Mouse (Mus musculus): ENCODE measurements at regions not wholly inside any gene's neighbourhood (a gene's known extent, or its start where the extent isn't known, plus 50 kb on each side); places are given as distances from the start of the nearest gene placed in this dataset.

DNA sequence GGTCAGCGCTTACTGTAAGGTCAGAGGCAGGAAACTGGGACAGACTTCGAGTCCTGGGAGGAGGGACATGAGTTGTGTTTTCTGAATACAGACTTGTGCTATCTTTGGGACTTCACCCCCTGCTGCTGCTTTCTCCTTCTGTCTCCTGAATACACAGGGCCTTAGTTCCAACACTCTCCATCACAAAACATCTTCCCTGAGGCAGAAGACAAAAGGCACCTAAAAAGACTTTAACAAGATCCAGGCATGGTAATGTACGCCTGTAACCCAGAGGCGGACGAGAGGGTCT lies 115.5 kb downstream of the Tomm20 start:
- TF ChIP-seq GATA4 (IDR thresholded peaks at IDR 0.05; ENCODE audit: insufficient replicate concordance, low read length) = no peak

DNA sequence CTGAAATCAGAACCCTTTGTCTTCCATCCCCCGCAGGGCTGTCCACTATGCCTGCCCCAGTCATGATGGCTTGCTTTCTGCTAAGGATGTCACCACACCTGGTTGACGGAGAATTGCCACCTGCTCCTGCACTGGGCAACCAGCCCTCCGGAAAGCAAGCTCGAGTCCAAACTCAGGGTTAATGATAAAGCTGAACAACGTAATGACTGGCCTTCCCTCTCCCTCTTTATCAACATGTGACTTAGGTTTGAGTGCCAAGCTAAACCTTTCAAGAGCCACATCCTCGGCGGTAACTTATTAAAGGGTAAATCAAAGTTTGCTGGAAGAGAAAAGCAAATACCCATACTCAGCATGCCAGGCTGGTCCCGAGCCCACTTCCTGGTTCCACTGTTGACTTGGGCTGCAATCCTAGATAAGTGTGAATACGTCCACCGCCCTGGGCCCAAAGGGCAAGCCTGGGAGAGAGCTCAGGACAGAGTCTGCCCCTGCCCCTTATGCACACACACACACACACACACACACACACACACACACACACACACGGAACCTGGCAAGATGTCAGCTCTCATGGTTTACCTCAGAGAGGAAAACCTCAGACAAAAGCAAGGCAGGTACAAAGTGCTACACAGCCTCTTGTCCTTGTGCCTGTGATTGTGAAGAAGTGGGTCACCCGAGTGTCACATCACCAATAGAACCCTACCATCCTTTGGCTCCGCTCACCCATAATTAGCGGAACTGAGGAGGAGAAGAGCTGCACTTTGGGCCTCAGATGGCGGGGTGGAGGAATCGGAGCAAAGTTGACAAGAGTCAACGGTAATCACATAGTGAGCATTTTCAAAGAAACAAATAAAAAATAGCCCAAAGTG lies 116.0 kb downstream of the Tomm20 start:
- TF ChIP-seq GATA4 (IDR thresholded peaks at IDR 0.05; ENCODE audit: insufficient replicate concordance, low read length) = peak; percentile 52; the same call in 1 of the 2 replicates

DNA sequence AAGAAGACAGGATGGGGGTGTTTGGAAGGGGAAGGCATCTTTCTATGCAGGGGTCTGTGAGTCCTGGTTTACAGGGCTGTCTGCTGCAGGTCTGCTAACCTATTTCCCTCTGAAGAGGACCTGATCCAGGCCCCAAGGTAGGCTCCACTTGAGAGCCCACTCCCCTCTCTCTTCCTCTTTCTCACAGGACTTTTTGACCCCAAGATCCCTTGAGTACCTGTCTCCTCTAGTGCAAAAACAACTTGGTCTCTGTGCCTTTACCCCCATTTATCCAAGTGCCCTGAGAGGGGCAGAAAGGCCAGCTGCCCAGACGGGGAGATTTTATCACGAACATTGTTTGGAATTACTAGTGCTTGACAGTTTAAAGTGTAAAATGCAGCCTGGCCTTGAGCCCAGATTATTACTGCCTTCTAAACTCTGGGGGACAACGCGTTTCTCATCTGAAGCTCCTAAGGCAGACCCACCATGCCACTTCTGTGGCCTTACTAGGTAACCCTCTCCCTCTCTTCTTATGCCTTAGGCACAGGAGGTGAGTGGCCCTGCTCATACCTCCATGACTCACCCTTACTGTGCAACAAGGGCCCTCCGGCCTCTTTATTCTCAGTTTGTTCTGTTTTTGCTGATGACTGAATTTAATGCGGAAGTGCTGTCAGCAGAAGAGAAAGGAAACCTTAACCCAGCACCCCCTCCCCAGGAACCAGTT lies 117.8 kb downstream of the Tomm20 start:
- TF ChIP-seq GATA4 (IDR thresholded peaks at IDR 0.05; ENCODE audit: insufficient replicate concordance, low read length) = no peak

DNA sequence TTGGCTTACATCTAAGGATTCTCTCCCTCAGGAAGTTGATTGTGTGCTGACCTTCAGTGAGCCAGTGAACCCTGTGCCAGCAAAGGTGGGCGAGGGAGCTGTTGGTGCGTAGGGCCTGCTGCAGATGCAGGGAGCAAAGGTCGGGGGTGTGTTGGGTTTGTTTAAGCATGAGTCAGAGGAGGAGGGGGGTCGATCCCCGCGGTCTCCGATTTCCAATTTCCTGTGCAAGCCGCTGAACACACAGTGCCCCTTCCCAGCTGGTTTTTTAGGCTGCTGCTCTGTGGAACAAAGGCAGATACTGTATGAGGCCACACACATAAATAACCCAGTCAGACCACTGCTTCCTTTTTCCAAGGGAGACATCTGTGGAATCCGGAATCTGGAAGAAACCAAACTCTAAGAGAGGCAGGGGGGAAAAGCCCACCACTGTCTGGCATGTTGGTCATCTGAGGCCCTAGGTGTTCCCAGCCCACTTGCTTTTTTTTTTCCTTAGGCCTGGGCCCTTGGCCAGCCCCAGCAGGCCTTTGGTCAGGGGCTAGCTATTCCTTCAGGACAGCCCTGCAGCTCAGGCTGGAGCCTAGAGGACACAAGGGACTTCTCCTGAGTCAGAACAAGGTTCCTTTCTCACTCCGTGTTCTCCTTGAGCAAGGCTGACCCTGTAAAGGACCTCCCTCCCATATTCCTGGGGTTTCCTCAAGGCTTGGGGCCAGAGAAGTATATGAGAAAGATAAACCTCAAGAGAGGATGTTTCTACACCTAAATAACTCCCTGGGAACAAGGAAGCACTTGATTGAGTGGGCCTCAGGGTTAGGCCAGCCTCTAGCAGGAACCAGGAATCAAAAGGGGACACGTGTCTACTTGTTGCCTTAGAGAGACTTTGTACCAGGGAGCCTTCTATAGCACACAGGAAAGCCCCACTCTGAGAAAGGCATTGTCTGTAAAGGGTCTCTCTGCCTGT lies 119.0 kb downstream of the Tomm20 start:
- TF ChIP-seq GATA4 (IDR thresholded peaks at IDR 0.05; ENCODE audit: insufficient replicate concordance, low read length) = no peak; the same call in 1 of the 2 replicates

DNA sequence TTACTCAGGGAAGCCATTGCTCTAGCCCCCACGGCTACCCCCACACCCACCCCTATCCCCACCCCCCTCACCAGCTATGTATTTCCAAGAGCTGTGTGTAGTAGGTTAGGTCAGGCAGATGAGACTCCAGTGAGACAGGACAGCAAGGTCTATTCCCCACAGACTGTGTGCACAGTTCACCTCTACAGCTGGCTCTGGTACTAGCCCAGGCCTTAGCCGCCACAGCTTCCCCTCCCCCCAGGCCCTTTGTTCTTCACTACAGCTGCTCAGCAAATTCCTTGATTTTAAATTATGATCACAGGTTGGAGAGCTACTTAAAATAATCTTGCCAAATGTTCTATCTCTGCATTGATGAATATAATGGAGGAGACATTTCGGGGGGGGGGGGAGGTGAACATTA lies 119.8 kb downstream of the Tomm20 start:
- no peak for TF ChIP-seq GATA4 (IDR thresholded peaks at IDR 0.05; ENCODE audit: insufficient replicate concordance, low read length)

DNA sequence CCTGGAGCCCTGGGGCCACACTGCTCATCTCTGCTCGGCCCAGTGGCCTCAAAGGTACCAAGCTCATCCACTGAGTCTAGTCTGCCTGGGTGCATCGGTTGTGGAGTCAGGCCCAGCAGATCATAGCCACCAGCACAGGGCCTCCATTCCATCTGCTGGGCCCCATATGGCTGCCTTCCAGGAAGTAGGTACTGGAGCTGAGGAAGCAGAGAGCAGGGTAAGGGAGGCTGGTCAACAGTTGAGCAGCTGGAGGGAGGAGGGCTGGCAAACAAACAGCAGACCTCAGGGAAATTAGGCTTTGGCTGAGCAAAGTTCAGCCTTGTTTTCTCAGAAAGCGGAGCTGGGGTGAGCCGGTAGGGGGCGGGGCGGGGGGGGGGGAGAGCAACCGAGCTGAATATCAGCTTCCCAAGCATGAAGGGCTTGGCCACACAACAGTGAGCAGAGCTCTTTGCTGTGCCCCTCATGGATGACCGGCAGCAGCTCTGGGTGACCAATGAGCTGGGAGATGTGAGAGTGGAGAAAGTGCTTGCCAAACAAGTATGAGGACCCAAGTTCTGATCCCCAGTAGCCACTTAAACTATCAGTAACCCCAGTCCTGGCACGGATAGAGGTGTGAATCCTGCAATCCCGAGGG lies 121.0 kb downstream of the Tomm20 start:
- TF ChIP-seq GATA4 (IDR thresholded peaks at IDR 0.05; ENCODE audit: insufficient replicate concordance, low read length) = no peak

DNA sequence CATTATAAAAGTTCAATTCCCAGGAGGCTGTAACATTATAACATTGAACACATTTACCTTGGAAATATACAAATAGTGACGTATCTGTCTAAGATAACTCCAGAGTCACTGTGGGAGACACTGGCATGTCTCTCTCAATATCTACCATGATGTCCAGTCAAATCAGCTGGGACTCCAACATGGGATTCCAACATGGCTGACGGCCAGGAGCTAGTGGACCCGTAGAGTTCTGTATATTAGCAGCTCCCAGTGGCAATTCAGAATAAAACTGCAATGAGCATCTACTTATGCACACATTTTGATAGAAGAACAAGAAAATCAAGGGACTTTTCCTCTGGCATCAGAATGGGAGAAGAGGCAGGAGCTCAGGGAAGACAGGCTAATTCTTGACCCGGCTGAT lies 123.4 kb downstream of the Tomm20 start:
- TF ChIP-seq GATA4 (IDR thresholded peaks at IDR 0.05; ENCODE audit: insufficient replicate concordance, low read length) = no peak

DNA sequence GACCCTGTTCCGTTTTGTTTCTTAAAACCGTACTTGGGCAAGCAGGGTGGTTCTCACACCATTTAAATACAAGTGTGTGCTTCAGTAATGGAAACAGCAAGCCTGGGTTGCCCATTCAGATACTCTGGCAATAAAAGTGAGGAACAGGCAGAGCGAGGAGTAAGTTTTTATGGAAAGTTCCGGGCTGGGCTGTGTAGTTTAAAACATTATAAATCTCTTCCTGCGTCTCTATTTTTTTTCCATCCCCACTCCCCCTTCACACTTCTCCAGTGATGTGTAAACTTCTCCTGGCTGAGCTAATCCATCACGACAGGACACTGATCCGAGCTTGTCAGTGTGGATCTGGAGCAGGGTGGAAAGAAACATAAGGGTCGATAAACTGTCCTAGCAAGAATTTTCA lies 124.4 kb downstream of the Tomm20 start:
- no peak for TF ChIP-seq GATA4 (IDR thresholded peaks at IDR 0.05; ENCODE audit: insufficient replicate concordance, low read length)

DNA sequence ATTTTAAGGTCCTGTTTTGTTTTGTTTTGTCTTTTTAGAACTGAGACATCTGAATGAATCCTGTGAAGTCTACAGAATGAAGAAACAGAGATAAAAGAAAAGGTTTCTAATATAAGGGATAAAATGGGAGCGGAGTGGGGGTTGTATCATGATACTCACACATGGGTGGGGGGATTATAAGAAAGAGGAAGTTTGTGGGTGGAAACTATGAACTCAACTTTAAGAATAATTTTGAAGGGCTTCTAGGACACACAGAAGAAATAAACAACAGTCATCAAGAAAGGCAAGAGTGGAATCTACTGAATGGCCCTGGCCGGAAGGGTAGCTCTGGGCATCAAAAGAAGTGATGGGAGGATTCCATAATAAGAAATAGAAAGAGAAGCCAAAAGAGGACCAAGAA lies 125.1 kb downstream of the Tomm20 start:
- no peak for TF ChIP-seq GATA4 (IDR thresholded peaks at IDR 0.05; ENCODE audit: insufficient replicate concordance, low read length)

DNA sequence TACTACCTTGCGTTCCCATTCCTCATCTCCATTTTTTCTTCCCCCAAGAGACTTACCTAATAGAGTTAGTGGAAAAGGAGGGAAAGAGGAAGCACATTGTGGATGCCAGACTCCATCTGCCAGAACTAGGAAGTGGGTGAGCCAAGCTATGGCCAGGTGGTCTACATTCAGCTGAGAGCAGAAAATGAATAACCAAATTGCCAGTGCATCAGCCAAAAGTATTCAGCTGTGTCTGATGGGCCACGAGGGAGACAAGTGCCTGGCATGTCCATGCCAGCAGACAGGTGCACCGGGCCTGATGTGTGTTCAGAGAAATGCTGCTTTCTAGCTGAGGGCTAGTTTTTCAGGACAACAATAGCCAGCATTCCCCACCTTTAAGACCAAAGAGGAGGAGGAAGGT lies 126.4 kb downstream of the Tomm20 start:
- TF ChIP-seq GATA4 (IDR thresholded peaks at IDR 0.05; ENCODE audit: insufficient replicate concordance, low read length) = no peak

DNA sequence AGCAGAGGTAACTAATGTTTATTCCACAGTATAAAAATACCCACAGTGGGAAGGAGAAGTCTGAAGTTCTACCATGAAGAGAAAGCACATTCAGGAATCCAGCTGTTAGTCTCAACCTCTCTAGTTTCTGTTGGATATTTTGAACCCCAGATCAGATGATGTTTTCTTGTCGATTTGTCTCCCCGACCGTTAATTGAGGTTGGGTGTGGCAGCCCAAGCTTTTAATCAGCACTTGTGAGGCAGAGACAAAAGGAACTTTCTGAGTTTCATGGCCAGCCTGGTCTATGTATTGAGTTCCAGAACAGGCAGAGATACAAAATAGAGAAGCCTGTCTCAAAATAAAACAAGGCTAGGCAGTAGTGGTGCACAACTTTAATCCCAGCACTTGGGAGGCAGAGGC lies 129.5 kb downstream of the Tomm20 start:
- TF ChIP-seq GATA4 (IDR thresholded peaks at IDR 0.05; ENCODE audit: insufficient replicate concordance, low read length) = no peak

DNA sequence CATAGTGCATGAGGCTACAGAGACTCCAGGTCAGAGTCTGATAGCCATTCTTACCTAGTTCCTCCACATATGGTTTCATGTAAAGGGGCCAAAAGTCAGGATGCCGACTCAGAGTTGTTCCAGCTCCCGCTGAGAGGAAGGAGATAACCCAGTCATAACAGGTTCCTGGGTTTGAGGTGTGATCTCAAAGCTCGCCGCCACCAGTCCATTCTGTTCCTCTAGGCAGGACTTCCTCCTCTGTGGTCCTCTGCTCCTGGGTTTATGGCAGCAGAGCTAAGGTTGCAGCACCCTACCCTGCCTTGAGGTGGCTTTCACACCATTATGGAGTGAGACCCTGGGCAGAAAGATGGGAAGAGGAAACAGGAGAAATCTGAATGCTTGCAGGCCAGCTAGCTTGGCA lies 131.2 kb downstream of the Tomm20 start:
- TF ChIP-seq GATA4 (IDR thresholded peaks at IDR 0.05; ENCODE audit: insufficient replicate concordance, low read length) = no peak

DNA sequence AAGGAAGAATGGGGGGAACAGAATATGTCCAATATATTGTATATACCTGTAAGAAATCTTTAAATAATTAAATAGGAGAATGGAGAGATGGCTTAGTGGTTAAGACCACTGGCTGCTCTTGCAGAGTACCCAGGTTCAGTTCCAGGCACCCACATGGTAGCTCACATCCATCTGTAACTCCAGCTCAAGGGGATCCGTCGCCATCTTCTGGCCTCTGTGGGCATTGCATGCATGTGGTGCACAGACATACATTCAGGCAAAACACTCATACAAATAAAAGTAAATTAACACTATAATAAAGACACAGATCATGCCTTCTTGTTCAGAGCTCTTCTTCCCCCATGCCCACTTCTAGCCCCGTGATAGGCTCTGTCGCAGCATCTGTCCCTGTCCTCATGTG lies 132.0 kb downstream of the Tomm20 start:
- no peak for TF ChIP-seq GATA4 (IDR thresholded peaks at IDR 0.05; ENCODE audit: insufficient replicate concordance, low read length)

DNA sequence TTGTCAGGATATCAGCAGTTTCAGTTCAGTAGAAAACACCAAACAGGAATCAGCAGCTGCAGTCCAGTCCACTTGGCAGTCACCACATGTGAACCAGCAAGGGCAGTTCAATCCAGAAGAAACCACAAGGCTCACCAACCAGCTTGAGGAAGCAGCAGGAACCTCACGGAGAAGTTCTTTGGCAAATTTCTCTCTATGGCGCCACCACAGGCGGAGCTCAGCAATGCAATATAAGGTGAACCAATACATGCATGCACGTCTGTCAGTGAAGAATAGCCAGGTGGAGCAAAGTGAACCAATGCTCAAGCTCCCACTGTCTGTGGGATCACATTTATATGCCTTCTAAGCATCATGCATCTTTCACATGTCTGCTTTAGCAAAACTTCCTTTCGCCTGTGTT lies 132.9 kb downstream of the Tomm20 start:
- TF ChIP-seq GATA4 (IDR thresholded peaks at IDR 0.05; ENCODE audit: insufficient replicate concordance, low read length) = no peak

DNA sequence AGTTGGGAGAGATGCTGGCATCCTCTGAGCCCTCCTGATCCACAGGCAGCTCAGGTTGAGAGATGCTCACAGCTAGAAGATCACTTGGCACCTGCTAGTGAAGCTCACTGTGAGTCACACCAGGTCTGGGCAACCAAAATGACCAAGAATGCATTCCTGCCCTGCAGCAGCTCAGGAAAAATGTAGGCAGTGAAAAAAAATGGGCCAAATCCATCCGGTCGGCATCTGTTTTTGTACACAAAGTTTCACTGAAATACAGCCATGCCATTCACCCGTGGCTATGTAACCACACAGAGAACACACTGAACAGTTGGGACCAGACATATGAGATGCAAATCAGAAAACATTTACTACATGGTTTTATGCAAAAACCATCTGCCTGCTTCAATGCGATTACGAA lies 135.1 kb downstream of the Tomm20 start:
- no peak for TF ChIP-seq GATA4 (IDR thresholded peaks at IDR 0.05; ENCODE audit: insufficient replicate concordance, low read length)

All from liver, adult (tissue).